Mouse (Mus musculus) adrenal gland, postnatal 25 days (tissue): ENCODE measurements around the gene Naxe. TPM values are rescaled to one million over a fixed set of nuclear protein-coding genes. Genes with fewer than 3 reads are reported as not detected.

Experiments
- DNase-seq: peaks from one replicate; pipeline ENCODE4 v3.0.0; 2021; ENCODE audit warnings: mixed read lengths
- long read RNA-seq: library from polyadenylated mRNA; stranded (forward); transcript quantifications from one replicate; pipeline ENCODE4 v2.0.0, GENCODE M21; 2021
- total RNA-seq: library from RNA; stranded (reverse); gene quantifications from 2 replicates; pipeline ENCODE4 v1.2.3, GENCODE M21; 2021

Naxe gene
- 126 and 140 TPM in 2 replicates for total RNA-seq
- long read RNA-seq, transcript Naxe-201 (6 exons, 908 nt): major isoform, 77 of 93 reads
- long read RNA-seq, partial matches to known transcripts: 7 of 93 reads
- long read RNA-seq, other reads (novel, unspliced or antisense): 9 of 93 reads

- DNase-seq: peak; percentile 88
Measured at GRCm38 (mm10) chr3:88057902-88058696, at the start of gene Naxe. Naxe (minus strand) TSS chr3:88058495.

- DNase-seq: no peak
Measured at GRCm38 (mm10) chr3:88106126-88106525, 47.8 kb upstream of the Naxe start.

GRCm38 (mm10) chr3:88102611-88103010 is 44.3 kb upstream of the Naxe start:
- no peak for DNase-seq

GRCm38 (mm10) chr3:88102196-88102595 is 43.9 kb upstream of the Naxe start:
- no peak for DNase-seq

GRCm38 (mm10) chr3:88101736-88102135 is 43.4 kb upstream of the Naxe start:
- DNase-seq: peak; percentile 30

GRCm38 (mm10) chr3:88100251-88100650 is 42.0 kb upstream of the Naxe start:
- no peak for DNase-seq

GRCm38 (mm10) chr3:88097666-88098065 is 39.4 kb upstream of the Naxe start:
- no peak for DNase-seq

- DNase-seq: no peak
Measured at GRCm38 (mm10) chr3:88094126-88094525, 35.8 kb upstream of the Naxe start.

GRCm38 (mm10) chr3:88090616-88091015 is 32.3 kb upstream of the Naxe start:
- no peak for DNase-seq

- DNase-seq: no peak
Measured at GRCm38 (mm10) chr3:88090106-88090505, 31.8 kb upstream of the Naxe start.

- peak; percentile 26 for DNase-seq
Measured at GRCm38 (mm10) chr3:88087688-88088087, 29.4 kb upstream of the Naxe start.

GRCm38 (mm10) chr3:88085459-88085858 is 27.2 kb upstream of the Naxe start:
- no peak for DNase-seq

- DNase-seq: no peak
Measured at GRCm38 (mm10) chr3:88084001-88084400, 25.7 kb upstream of the Naxe start.

GRCm38 (mm10) chr3:88082663-88083062 is 24.4 kb upstream of the Naxe start:
- DNase-seq: no peak

- DNase-seq: no peak
Measured at GRCm38 (mm10) chr3:88082224-88082618, 23.9 kb upstream of the Naxe start.

GRCm38 (mm10) chr3:88081345-88082223 is 23.3 kb upstream of the Naxe start, which contains the start of gene Iqgap3:
Iqgap3 (plus strand) TSS chr3:88081971.
- DNase-seq: peak; percentile 90

- no peak for DNase-seq
Measured at GRCm38 (mm10) chr3:88078204-88078603, 19.9 kb upstream of the Naxe start, which contains the start of gene Ttc24. Ttc24 (minus strand) TSS chr3:88078304.

GRCm38 (mm10) chr3:88077441-88077840 is 19.1 kb upstream of the Naxe start:
- no peak for DNase-seq

GRCm38 (mm10) chr3:88074766-88075165 is 16.5 kb upstream of the Naxe start:
- no peak for DNase-seq

- DNase-seq: no peak
Measured at GRCm38 (mm10) chr3:88074351-88074750, 16.1 kb upstream of the Naxe start.

GRCm38 (mm10) chr3:88073631-88074030 is 15.3 kb upstream of the Naxe start:
- no peak for DNase-seq

- DNase-seq: peak; percentile 83
Measured at GRCm38 (mm10) chr3:88071783-88072182, 13.5 kb upstream of the Naxe start.

GRCm38 (mm10) chr3:88068386-88068785 is 10.1 kb upstream of the Naxe start:
- no peak for DNase-seq
